Mouse (Mus musculus) CH12.LX (cell line): Measurements from ENCODE around the gene Nsmce1. TPM values are rescaled to one million over a fixed set of nuclear protein-coding genes. Genes with fewer than 3 reads are reported as not detected.

Experiments
- DNase-seq: peaks from one replicate; pipeline ENCODE4 v3.0.0-alpha.2; 2013; ENCODE audit errors: extremely low read depth
- H3K27ac ChIP-seq: 2 replicates; pipeline ENCODE4 v1.5.1; 2012; ENCODE audit warnings: low read depth, mild to moderate bottlenecking, control low read depth, moderate library complexity; ENCODE audit not compliant: insufficient read depth
- H3K27me3 ChIP-seq: replicated peaks from 2 replicates; pipeline ENCODE3; 2012; ENCODE audit warnings: inconsistent platforms
- H3K36me3 ChIP-seq, 2 experiments: replicated peaks in 1 of 2; 2 replicates each; pipeline versions ENCODE3 to v1.6.1; 2012; ENCODE audit warnings: inconsistent platforms in 1 of 2, low read length in 1 of 2, mild to moderate bottlenecking in 1 of 2, mixed read lengths in 1 of 2, moderate library complexity in 1 of 2; ENCODE audit not compliant: control insufficient read depth in 1 of 2, insufficient read depth in 1 of 2
- H3K4me1 ChIP-seq, 2 experiments: 2 replicates each; pipeline ENCODE4 v1.6.1; 2012; ENCODE audit warnings: inconsistent platforms in 1 of 2, moderate library complexity in 1 of 2; ENCODE audit not compliant: insufficient read depth in 2 of 2, control insufficient read depth in 1 of 2
- H3K4me2 ChIP-seq: 2 replicates; pipeline ENCODE4 v1.6.1; 2012; ENCODE audit warnings: low read depth, mild to moderate bottlenecking, control low read depth; ENCODE audit not compliant: poor library complexity, insufficient read depth, severe bottlenecking
- H3K4me3 ChIP-seq, 3 experiments: fragments of 150-350 bp in 1 of 3; sonication (generic) in 1 of 3; replicated peaks in 1 of 3; 2 replicates each; pipeline versions ENCODE3 to v1.5.1; 2011 to 2012; ENCODE audit warnings: low read depth in 2 of 3, low read length in 2 of 3, mild to moderate bottlenecking in 2 of 3, moderate library complexity in 2 of 3, control low read depth in 1 of 3, improper control_type of control experiment in 1 of 3, inconsistent platforms in 1 of 3, mixed read lengths in 1 of 3; ENCODE audit not compliant: poor library complexity in 1 of 3
- H3K79me2 ChIP-seq: replicated peaks from 2 replicates; pipeline ENCODE4 v1.6.1; 2012; ENCODE audit warnings: mild to moderate bottlenecking, moderate library complexity; ENCODE audit not compliant: control insufficient read depth, poor library complexity, insufficient read depth, severe bottlenecking; ENCODE audit errors: extremely low read depth
- H3K9ac ChIP-seq: 2 replicates; pipeline ENCODE4 v1.6.1; 2012; ENCODE audit warnings: low read depth, mild to moderate bottlenecking, control low read depth, moderate library complexity; ENCODE audit not compliant: insufficient read depth
- H3K9me3 ChIP-seq: replicated peaks from 2 replicates; pipeline ENCODE3; 2012; ENCODE audit warnings: low read length, inconsistent platforms, mixed read lengths
- BHLHE40 ChIP-seq: IDR thresholded peaks from 2 replicates; pipeline ENCODE4 v1.6.1; 2011; ENCODE audit warnings: mild to moderate bottlenecking, low read depth, low read length, improper control_type of control experiment
- CTCF ChIP-seq, 2 experiments: IDR thresholded peaks in 1 of 2; conservative IDR thresholded peaks in 1 of 2; 2 replicates each; pipeline ENCODE4 v1.5.1; 2011 to 2012; ENCODE audit warnings: low read depth in 2 of 2, low read length in 2 of 2, improper control_type of control experiment in 1 of 2, inconsistent platforms in 1 of 2, mild to moderate bottlenecking in 1 of 2, moderate library complexity in 1 of 2
- ELF1 ChIP-seq: IDR thresholded peaks from 2 replicates; pipeline ENCODE4 v1.6.1; 2014; ENCODE audit warnings: low read depth, mild to moderate bottlenecking, inconsistent platforms, low read length, improper control_type of control experiment
- EP300 ChIP-seq: IDR thresholded peaks from 2 replicates; pipeline ENCODE4 v1.6.1; 2011; ENCODE audit warnings: low read length, improper control_type of control experiment
- ETS1 ChIP-seq: conservative IDR thresholded peaks from 2 replicates; pipeline ENCODE4 v1.6.1; 2012; ENCODE audit warnings: low read depth, mild to moderate bottlenecking, inconsistent platforms, low read length, improper control_type of control experiment, moderate library complexity
- GABPA ChIP-seq: IDR thresholded peaks from 2 replicates; pipeline ENCODE4 v1.6.1; 2012; ENCODE audit warnings: low read depth, low read length, improper control_type of control experiment, inconsistent platforms; ENCODE audit not compliant: insufficient replicate concordance
- IRF4 ChIP-seq: IDR thresholded peaks from 2 replicates; pipeline ENCODE4 v1.6.1; 2014; ENCODE audit warnings: low read depth, mild to moderate bottlenecking, inconsistent platforms, low read length, improper control_type of control experiment
- JUND ChIP-seq: conservative IDR thresholded peaks from 2 replicates; pipeline ENCODE4 v1.6.1; 2011; ENCODE audit warnings: low read depth, low read length, improper control_type of control experiment
- MAFK ChIP-seq: IDR thresholded peaks from 2 replicates; pipeline ENCODE4 v1.6.1; 2011; ENCODE audit warnings: low read length, improper control_type of control experiment; ENCODE audit not compliant: insufficient replicate concordance
- MAX ChIP-seq: IDR thresholded peaks from 2 replicates; pipeline ENCODE4 v1.6.1; 2011; ENCODE audit warnings: low read length, improper control_type of control experiment
- MEF2A ChIP-seq: IDR thresholded peaks from 2 replicates; pipeline ENCODE4 v1.6.1; 2014; ENCODE audit warnings: low read depth, mild to moderate bottlenecking, inconsistent platforms, low read length, improper control_type of control experiment, borderline replicate concordance
- MYC ChIP-seq: IDR thresholded peaks from 2 replicates; pipeline ENCODE4 v1.6.1; 2011; ENCODE audit warnings: low read depth, mild to moderate bottlenecking, improper control_type of control experiment, low read length
- NELFE ChIP-seq: IDR thresholded peaks from 2 replicates; pipeline ENCODE4 v1.6.1; 2011; ENCODE audit warnings: low read depth, low read length, improper control_type of control experiment
- NRF1 ChIP-seq: IDR thresholded peaks from 2 replicates; pipeline ENCODE4 v1.6.1; 2014; ENCODE audit warnings: low read depth, mild to moderate bottlenecking, inconsistent platforms, low read length, improper control_type of control experiment, moderate library complexity
- POLR2A ChIP-seq: IDR thresholded peaks from 2 replicates; pipeline ENCODE4 v1.6.1; 2011; ENCODE audit warnings: low read depth, mild to moderate bottlenecking, improper control_type of control experiment, low read length
- POLR2AphosphoS2 ChIP-seq: IDR thresholded peaks from 2 replicates; pipeline ENCODE4 v1.6.1; 2011; ENCODE audit warnings: low read depth, low read length, improper control_type of control experiment
- RAD21 ChIP-seq: IDR thresholded peaks from 2 replicates; pipeline ENCODE4 v1.6.1; 2011; ENCODE audit warnings: low read depth, mild to moderate bottlenecking, low read length, improper control_type of control experiment, moderate library complexity
- RCOR1 ChIP-seq: conservative IDR thresholded peaks from 2 replicates; pipeline ENCODE4 v1.6.1; 2012; ENCODE audit warnings: low read depth, mild to moderate bottlenecking, inconsistent platforms, low read length, improper control_type of control experiment
- SIN3A ChIP-seq: IDR thresholded peaks from 2 replicates; pipeline ENCODE4 v1.6.1; 2012; ENCODE audit warnings: low read length, improper control_type of control experiment, inconsistent platforms
- TCF12 ChIP-seq: IDR thresholded peaks from 2 replicates; pipeline ENCODE4 v1.6.1; 2014; ENCODE audit warnings: low read depth, mild to moderate bottlenecking, inconsistent platforms, low read length, improper control_type of control experiment
- UBTF ChIP-seq: IDR thresholded peaks from 2 replicates; pipeline ENCODE4 v1.6.1; 2012; ENCODE audit warnings: low read depth, mild to moderate bottlenecking, inconsistent platforms, low read length, improper control_type of control experiment, moderate library complexity
- ZC3H11A ChIP-seq: IDR thresholded peaks from 2 replicates; pipeline ENCODE4 v1.6.1; 2012; ENCODE audit warnings: low read depth, mild to moderate bottlenecking, inconsistent platforms, low read length, improper control_type of control experiment
- ZMIZ1 ChIP-seq: IDR thresholded peaks from 2 replicates; pipeline ENCODE4 v1.6.1; 2012; ENCODE audit warnings: low read depth, mild to moderate bottlenecking, inconsistent platforms, low read length, improper control_type of control experiment
- dilution Hi-C: fragments of 300-500 bp; cut with MboI; formaldehyde crosslinking; loops from 2 replicates; pipeline ENCODE4 v1.14.3; 2020; ENCODE audit warnings: low sequenced_read_pairs; ENCODE audit not compliant: extremely low pct_unique_long_range_greater_than_20kb, extremely low pct_ligation_motif_present
- in situ Hi-C: fragments of 300-500 bp; cut with MboI; formaldehyde crosslinking; loops from 3 replicates; pipeline ENCODE4 v1.14.3; 2019; ENCODE audit warnings: low sequenced_read_pairs, low pct_ligation_motif_present, low pct_unique_long_range_greater_than_20kb, mixed read lengths
- polyA plus RNA-seq: library from polyadenylated mRNA; unstranded; fragments of >175 nt; gene quantifications from 2 replicates; pipeline ENCODE4 v1.2.1, GENCODE M21; 2012; ENCODE audit warnings: low read depth; ENCODE audit not compliant: insufficient read length
- total RNA-seq, 2 experiments: library from RNA; depleted of rRNA; stranded (reverse); fragments of 300-350 nt in 1 of 2; fragments of >200 nt in 1 of 2; gene quantifications; 2 replicates each; pipeline ENCODE4 v1.2.3; 2012 to 2014

Gene Nsmce1
- total and polyA plus RNA-seq, 3 experiments: 52.0 to 74.8 (median 61.9) TPM

- H3K4me2 ChIP-seq: no peak overlapping the region
- in situ Hi-C loops: loop anchor here (5.0 kb wide), 1 partner anchor 37 kb away; the partner anchor contains the start of gene Il4ra
- TF ChIP-seq ZC3H11A: no peak
- no peak for TF ChIP-seq UBTF
- no peak for TF ChIP-seq ZMIZ1
- no peak for TF ChIP-seq MAX
- TF ChIP-seq ETS1: no peak
Measured at GRCm38 (mm10) chr7:125515081-125515853, 23.9 kb upstream of the Nsmce1 start.

GRCm38 (mm10) chr7:125511852-125512251 lies 20.5 kb upstream of the Nsmce1 start:
- Histone ChIP-seq H3K9ac (no peak overlapping the region), H3K4me2 (no peak overlapping the region), H3K4me1 (peaks cover 9 to 11% of the 10 kb centered on the region in 2 experiments), H3K27me3 (no peaks in the 10 kb centered on the region), H3K79me2 (no peaks in the 10 kb centered on the region), H3K36me3 (no peaks in the 10 kb centered on the region), H3K4me3 (no peak overlapping the region), H3K27ac (no peak overlapping the region), H3K9me3 (peaks cover 11% of the 10 kb centered on the region)
- no peak for TF ChIP-seq TCF12
- in situ Hi-C loops: no loop called here
- DNase-seq: no peak
- dilution Hi-C loops: no loop called here

More at GRCm38 (mm10) chr7:125515081-125515853, 23.9 kb upstream of the Nsmce1 start:
- no peak for DNase-seq
- no peak overlapping the region for H3K27ac ChIP-seq
- no peaks in the 10 kb centered on the region for H3K36me3 ChIP-seq
- H3K9me3 ChIP-seq: peaks cover 11% of the 10 kb centered on the region
- no peaks in the 10 kb centered on the region for H3K79me2 ChIP-seq
- no peak overlapping the region for H3K4me3 ChIP-seq
- H3K27me3 ChIP-seq: no peaks in the 10 kb centered on the region
- dilution Hi-C loops: no loop called here
- H3K9ac ChIP-seq: no peak overlapping the region
- peaks cover 9 to 11% of the 10 kb centered on the region in 2 experiments for H3K4me1 ChIP-seq

GRCm38 (mm10) chr7:125511432-125511831 lies 20.0 kb upstream of the Nsmce1 start:
- no peak overlapping the region for H3K27ac ChIP-seq
- peaks cover 11% of the 10 kb centered on the region for H3K9me3 ChIP-seq
- peak; percentile 38 for DNase-seq
- no peaks in the 10 kb centered on the region for H3K36me3 ChIP-seq
- no peak overlapping the region for H3K4me3 ChIP-seq
- H3K79me2 ChIP-seq: no peaks in the 10 kb centered on the region
- no peaks in the 10 kb centered on the region for H3K27me3 ChIP-seq
- H3K9ac ChIP-seq: no peak overlapping the region
- peaks cover 9 to 11% of the 10 kb centered on the region in 2 experiments for H3K4me1 ChIP-seq
- H3K4me2 ChIP-seq: no peak overlapping the region
- in situ Hi-C loops: no loop called here
- no peak for TF ChIP-seq GABPA
- TF ChIP-seq NRF1: no peak
- no peak for TF ChIP-seq RAD21
- peak; percentile 51; the same call in 1 of the 2 replicates for TF ChIP-seq JUND
- peak; percentile 89 for TF ChIP-seq IRF4
- TF ChIP-seq CTCF (conservative IDR thresholded peaks at IDR 0.05 in 1 of 2, IDR thresholded peaks at IDR 0.05 in 1 of 2; ENCODE audit: low read depth in 2 of 2, low read length in 2 of 2): no peak
- TF ChIP-seq TCF12: peak; percentile 94
- no peak for TF ChIP-seq POLR2A
- peak; percentile 15; the same call in 1 of the 2 replicates for TF ChIP-seq ELF1
- TF ChIP-seq NELFE: no peak
- peak; percentile 93 for TF ChIP-seq RCOR1
- no peak for TF ChIP-seq POLR2AphosphoS2
- peak; percentile 82 for TF ChIP-seq EP300
- peak; percentile 78 for TF ChIP-seq ETS1
- TF ChIP-seq BHLHE40: peak; percentile 82
- 0 out of 2 replicates have a peak, but pooled peaks have one; percentile 16 for TF ChIP-seq MYC
- peak; percentile 61 for TF ChIP-seq SIN3A
- peak; percentile 57; the same call in 1 of the 2 replicates for TF ChIP-seq MEF2A
- TF ChIP-seq MAFK: peak; percentile 75; the same call in 1 of the 2 replicates
- TF ChIP-seq UBTF: no peak
- dilution Hi-C loops: no loop called here
